Mouse (Mus musculus): ENCODE data around the gene Susd3. TPM values are rescaled to one million over a fixed set of nuclear protein-coding genes. Genes with fewer than 3 reads are reported as not detected.
A peak's percentile ranks its signal among the peaks of the same experiment; 100 is the strongest.

Susd3 gene
- polyA plus RNA-seq, 3 experiments from 2014 or later: 62.0 to 95.1 (median 90.5) TPM

GRCm38 (mm10) chr13:49209306-49209705 is 39.2 kb downstream of the Susd3 start:
- no peak for ATAC-seq

- no peak for ATAC-seq
These were observed 42.2 kb downstream of the Susd3 start for GRCm38 (mm10) chr13:49206341-49206740.

DNA sequence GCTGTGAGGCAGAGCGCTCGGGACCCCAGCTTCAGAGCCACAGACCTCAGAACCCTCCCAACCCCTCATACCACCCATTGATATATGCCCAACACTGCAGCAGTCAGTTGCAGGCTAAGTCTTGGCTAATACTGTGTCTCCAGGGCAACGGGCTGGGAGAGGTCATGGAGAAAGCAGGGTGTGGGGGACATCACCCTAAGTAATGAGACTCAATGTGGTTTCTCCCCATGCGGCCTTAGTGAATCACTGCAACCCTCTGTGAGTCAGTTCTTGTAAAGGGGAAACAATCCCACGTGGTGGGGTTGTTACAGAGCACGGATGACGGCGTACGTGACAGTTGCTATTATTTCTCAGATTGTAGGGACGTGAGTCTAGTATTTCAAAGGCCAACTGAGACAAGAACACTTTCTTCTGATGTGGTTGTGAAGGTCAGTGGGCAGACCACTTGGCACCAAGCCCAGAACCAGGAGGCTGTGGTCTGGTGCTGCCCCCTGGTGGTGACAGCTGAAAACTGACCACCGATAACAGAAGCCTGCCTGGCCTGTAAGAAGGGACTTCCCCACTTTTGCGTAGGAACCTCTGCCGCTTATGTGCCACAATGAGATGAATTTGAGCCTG is 43.0 kb downstream of the Susd3 start:
- ATAC-seq: peak; percentile 89

DNA sequence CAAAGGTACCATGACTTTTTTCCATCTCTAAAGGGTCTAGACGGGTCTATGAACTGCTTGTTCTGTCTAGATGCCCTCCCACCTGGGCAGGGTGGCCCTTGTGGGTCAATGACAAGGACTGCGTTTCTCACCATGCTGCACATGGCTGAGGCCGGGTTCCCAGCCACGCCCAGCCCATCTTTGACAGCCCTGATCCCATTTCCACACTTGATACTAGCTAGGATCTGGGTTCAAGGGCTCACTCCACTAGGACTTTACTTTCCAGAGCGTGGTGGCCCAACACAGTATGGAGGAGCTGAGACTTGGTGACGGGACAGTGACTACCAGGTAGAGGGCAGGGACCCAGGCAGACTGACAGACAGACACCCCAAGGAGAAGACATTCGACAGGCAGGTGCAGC is 46.0 kb downstream of the Susd3 start:
- ATAC-seq: no peak

- ATAC-seq: no peak
These were observed 47.8 kb downstream of the Susd3 start for GRCm38 (mm10) chr13:49200688-49201087.

DNA sequence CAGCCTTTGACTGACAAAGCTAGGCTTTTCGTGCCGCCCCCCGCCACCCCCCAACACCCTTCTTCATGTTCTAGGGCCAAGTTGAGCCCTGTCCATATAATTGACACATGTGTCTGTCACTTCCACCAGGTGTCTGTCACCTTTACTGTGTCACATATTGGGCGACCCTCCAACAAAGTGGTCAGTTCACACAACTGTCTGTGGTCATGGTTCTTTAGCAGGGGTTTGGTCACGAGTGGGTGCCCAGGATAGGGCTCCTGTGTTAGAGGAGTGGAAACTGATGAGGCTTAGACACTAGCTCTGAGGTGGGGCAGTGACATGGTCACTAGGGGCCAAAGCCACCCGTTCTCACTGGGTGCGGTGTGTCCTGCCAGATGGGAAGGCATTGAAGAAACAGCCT is 48.6 kb downstream of the Susd3 start:
- ATAC-seq: no peak

DNA sequence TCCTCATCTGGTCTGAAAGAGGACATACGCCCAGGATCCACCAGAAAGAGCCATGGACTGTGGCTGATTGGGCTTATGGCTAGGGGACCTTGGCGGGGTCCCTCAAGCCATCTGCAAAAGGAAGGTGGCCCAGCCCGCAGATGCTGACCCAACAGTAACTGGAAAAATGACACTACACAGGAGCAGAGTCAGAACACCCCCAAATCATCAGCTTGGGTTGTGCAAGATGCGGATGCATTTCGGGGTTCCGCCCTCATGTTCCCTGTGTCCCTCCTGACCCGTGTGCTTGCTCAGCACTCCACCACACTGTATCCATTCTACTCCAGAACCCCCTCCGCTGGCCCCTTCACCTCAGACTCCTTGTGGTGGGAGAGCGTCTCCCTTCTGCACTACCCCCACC is 49.8 kb downstream of the Susd3 start:
- no peak for ATAC-seq

GRCm38 (mm10) chr13:49196766-49197165 is 51.7 kb downstream of the Susd3 start:
- no peak for ATAC-seq

GRCm38 (mm10) chr13:49196211-49196610 is 52.3 kb downstream of the Susd3 start:
- ATAC-seq: no peak

DNA sequence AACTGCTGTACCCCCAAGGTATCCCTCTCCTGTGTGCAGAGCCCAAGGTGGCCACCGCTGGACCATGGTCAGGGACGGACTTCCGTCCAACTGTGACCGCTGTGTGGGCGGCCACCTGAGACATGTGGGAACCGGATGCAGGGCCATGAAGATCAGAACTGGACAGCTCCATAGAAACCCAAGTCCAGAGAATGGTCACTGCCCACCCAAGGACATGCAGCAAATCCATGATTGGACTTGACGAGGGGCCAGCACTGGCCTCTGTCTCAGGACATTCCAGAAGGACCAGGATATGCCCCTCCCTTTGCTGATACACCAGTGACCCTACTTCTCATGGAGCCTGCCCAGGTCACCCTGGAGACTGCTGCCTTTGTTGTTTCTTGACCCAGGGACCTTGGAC is 52.9 kb downstream of the Susd3 start:
- ATAC-seq: no peak

- ATAC-seq: no peak
These were observed 53.7 kb downstream of the Susd3 start for GRCm38 (mm10) chr13:49194811-49195210.

DNA sequence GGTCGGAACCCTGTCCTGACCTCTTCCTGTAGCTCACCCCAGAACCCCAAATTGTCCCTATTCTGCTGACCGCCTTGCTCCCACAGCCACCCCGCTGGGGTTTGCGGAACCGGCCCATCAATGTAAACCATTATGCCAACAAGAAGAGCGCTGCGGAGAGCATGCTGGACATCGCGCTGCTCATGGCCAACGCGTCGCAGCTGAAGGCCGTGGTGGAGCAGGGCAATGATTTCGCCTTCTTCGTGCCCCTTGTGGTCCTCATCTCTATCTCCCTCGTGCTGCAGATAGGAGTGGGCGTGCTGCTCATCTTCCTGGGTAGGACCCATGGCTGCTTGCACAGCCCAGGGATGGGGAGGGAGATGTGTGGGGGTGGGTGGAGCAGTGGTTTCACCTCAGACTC is 54.9 kb downstream of the Susd3 start:
- ATAC-seq: no peak

- no peak for ATAC-seq
These were observed 56.2 kb downstream of the Susd3 start for GRCm38 (mm10) chr13:49192156-49192855.

- ATAC-seq: no peak
These were observed 56.9 kb downstream of the Susd3 start for GRCm38 (mm10) chr13:49191673-49192035.

DNA sequence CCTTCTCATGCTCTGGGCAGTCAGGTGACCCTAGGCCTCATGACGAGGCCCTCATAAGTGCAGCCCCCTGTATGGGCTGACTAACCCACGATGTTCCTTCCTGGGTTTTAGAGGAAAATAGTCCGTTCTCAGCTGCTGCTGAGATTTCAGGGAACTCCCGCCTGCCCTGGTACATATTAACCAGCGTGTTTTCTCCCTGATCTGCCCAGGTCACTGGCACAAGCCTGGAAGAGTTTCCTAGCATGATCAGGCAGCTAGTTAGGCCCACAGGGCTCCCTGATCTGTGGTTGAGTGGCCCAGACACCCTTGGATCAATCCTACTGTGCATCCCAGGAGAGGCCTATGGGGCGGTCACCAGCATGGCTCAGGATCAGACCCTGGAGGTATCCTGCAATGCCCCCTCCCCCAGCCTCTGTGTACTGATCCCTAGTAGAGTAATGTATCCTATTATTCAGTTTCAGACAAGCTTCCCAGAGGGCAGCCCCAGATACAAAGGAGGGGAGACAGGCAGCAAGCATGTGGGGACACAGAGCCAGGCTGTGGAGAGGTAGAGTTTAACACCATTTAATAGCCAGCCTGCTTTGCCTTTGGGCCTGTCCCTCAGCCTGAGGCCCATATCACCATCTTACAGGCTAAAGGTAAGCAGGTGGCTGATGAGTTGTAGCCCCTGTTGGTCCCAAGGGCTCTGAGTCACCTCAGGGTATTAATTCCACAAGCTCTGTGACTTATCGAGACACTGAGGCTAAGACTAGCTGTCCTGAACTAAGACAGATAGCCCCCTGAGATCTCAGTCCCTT is 57.4 kb downstream of the Susd3 start:
- ATAC-seq: no peak

DNA sequence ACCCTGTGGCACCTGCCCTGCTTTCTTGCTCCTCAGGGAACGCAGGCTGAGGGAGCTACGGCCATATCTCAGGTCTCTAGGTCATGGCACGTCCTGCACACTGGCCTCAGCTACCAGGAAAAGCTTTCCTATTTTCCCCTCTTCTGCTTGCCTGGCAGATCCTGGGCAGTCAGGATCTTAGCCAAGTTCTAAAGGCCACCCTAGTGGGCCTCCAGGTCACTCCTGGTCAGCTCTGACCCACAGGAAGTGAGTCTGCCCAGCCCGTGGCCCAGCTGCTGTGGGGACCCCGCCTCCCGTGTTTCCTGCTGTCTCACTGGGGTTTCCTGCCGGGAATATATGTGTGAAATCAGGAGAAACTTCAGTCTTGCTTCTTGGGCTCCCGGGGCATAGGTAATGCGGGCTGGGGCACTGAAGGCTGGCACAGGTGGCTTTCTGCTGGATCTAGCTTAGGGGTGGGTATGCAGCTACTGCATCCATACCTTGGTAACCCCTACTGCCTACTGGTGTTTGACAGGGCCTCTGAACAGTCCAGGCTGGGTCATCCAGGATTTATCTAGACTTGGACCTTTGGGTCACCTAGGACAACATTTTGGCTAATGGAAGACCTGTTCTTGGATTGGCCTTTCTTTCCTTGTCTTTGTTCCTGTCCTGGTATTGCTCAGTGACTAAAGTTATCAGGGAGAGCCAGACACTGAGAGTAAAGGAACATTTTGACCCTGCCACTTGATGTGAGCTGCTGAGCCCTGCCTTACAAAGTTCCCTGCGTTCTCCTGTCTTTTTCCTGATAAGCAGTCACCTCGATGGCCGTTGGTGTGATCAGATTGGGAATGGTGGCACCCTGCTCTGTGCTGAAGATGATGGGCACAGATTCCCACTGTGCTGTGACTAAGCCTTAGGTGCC is 58.3 kb downstream of the Susd3 start:
- no peak for ATAC-seq

DNA sequence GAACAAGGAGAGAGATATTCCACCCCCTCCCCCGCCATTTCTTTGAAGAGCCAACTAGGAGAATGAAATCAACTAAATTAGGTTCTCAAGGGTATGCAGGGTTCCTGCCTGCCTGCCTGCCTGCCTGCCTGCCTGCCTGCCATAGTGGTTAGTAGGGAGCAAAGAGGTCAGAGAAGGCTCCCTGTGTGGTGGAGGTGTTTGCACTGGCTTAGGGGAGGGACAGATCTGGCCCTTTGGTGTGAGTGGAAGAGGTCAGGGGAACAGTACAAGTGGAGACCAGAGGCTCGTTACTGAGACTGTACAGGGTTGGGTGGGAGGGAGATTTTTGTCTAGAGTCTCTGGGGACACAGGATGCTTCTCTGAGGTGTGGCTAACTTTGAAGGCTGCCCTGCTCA is 59.5 kb downstream of the Susd3 start:
- ATAC-seq: no peak

DNA sequence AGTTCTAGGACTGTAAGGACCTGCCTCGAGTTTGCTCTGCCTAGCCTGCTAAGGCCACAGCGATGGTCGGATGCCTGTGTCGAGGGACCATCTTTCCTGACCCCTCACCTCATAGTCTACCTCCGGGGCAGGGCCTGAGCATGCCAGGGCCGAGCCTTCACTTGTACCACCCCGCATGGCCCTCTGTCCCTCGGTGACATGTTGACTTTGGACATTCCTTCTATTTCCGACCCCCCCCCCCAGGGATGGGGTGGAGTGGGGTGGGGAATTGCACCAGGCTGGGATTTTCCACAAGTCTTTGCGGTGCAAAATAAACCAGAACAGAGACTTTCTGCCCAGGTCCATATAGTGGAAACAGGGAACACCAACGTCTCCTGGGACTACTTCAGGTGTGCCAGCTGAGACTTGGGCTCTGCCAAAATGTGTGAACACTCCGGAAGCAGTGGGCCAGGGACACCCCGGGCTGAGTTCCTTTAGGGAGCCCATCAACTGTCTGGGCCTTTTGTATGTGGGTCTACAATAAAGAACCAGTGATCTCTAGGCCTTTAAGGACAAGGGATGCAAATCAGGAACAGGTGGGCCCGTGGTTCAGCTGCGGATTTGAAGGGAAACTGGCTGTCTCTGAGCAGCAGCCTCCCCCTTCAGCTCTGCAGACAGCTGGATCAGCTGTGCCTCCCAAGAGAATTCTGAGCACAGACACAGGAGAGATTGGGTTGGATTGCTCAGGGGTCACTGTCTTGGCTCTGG is 60.1 kb downstream of the Susd3 start:
- ATAC-seq: no peak

- ATAC-seq: peak; percentile 91
These were observed 61.0 kb downstream of the Susd3 start, which contains the start of gene Ninj1 for GRCm38 (mm10) chr13:49187288-49188218. Ninj1 (plus strand) TSS chr13:49187485.

DNA sequence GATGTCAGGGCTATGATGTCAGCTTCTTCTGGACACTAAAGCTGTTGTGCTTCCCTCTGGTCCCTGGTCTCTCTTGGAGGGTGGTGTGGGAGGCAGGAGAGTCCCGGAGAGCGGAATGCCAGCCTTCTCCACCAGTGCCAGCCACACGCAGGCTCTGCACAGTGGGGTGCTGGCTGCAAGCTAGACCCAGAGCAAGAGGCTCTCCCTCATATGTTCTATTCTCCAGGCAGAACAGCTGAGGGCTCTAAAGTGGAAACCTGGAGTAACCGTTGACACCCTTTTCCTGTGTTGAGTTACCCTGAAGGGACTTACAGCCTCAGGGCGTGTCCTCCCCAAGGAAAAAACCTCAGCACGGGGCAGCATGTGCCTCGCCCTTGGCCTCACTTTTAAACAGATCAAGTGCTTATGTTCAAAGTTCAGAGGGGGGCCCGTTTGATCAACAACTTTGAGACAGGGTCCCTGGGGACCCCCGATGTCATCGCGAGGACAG is 61.7 kb downstream of the Susd3 start:
- peak; percentile 7 for ATAC-seq

DNA sequence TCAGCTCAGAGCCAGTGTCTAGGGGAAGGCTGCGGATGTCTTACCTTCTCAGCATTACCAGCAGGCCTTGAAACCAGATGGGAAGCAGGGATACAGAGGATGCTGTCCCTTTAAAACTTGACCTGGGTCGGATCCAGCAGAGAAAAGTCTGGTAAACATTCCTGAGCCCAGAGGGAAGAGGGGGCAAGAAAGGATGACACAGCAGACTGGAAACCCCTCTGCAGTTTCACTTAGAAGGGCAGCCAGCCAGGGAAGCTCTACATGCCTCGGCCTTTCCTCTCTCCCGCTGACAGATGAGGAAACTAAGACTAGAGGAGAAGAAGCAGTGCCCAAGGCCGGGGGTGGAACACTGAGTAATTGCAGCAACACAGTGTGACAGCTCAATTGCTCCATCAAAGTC is 64.9 kb downstream of the Susd3 start:
- ATAC-seq: no peak

Data from inflammation-experienced regulatory T-cells, adult 6 months (primary cell).